Mouse (Mus musculus) hindbrain, embryonic 10.5 days (tissue): Measurements from ENCODE around the gene Gramd1b. TPM values are rescaled to one million over a fixed set of nuclear protein-coding genes. Genes with fewer than 3 reads are reported as not detected.

Experiments
- DNase-seq: peaks from one replicate; pipeline ENCODE4 v3.0.0-alpha.2; 2017; ENCODE audit warnings: low spot score
- H3K27ac ChIP-seq: fragments of 300-500 bp; sonication (generic); 2 replicates; pipeline ENCODE4 v1.5.1; 2016; ENCODE audit warnings: mild to moderate bottlenecking, moderate library complexity
- H3K27me3 ChIP-seq: fragments of 300-500 bp; sonication (generic); 2 replicates; pipeline ENCODE4 v1.6.1; 2016; ENCODE audit warnings: mild to moderate bottlenecking; ENCODE audit not compliant: poor library complexity, insufficient read depth, severe bottlenecking
- H3K36me3 ChIP-seq: fragments of 300-500 bp; sonication (generic); 2 replicates; pipeline ENCODE4 v1.6.1; 2016; ENCODE audit warnings: mild to moderate bottlenecking, moderate library complexity
- H3K4me1 ChIP-seq: fragments of 300-500 bp; sonication (generic); replicated peaks from 2 replicates; pipeline ENCODE4 v1.6.1; 2016; ENCODE audit warnings: mild to moderate bottlenecking
- H3K4me3 ChIP-seq: fragments of 300-500 bp; sonication (generic); 2 replicates; pipeline ENCODE4 v1.5.1; 2016; ENCODE audit warnings: mild to moderate bottlenecking, moderate library complexity
- H3K9me3 ChIP-seq: fragments of 300-500 bp; sonication (generic); 2 replicates; pipeline ENCODE4 v1.6.1; 2016; ENCODE audit warnings: mild to moderate bottlenecking, moderate library complexity
- WGBS: fragments of 180-500 bp; shearing (Covaris S2); methylation state at CpG from one replicate; pipeline ENCODE4 v1.1.7; 2016; 5-methylcytosine and 5-hydroxymethylcytosine counted together
- polyA plus RNA-seq: library from polyadenylated mRNA; unstranded; fragments of >200 nt; fragmentation: Nextera tagmentation; extraction: Ambion mirVana; gene quantifications from 2 replicates; pipeline ENCODE4 v1.2.1, GENCODE M21; 2016

Gene Gramd1b
- polyA plus RNA-seq, 1 experiment from 2014 or later, result 4.6 TPM

DNA sequence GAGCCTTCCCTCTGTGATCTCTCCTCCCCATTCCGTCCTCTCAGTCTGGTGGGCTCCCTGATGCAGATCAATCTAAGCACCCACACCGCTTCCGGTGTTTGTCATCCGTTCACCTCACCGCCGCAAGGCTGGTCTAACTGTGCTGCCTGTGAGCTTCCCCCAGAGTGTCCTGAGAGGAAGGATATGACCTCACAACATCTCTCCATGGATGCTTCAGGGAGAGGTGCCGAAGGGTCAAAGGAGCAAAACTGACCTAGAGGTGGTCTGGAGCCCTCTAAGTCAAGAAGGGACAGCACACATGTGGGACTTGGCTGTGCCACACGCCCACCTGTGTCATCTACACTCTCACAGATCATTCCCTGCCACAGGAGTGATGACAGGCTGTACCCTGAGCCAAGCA, 228.8 kb downstream of the Gramd1b start:
- Histone ChIP-seq H3K27ac (no peak overlapping the region), H3K4me3 (no peak overlapping the region), H3K27me3 (no peaks in the 10 kb centered on the region), H3K4me1 (no peaks in the 10 kb centered on the region), H3K9me3 (no peaks in the 10 kb centered on the region), H3K36me3 (peaks cover 82% of the 10 kb centered on the region)
- no peak for DNase-seq
- WGBS, result 94% methylated on average over 8 of the region's 8 CpGs

DNA sequence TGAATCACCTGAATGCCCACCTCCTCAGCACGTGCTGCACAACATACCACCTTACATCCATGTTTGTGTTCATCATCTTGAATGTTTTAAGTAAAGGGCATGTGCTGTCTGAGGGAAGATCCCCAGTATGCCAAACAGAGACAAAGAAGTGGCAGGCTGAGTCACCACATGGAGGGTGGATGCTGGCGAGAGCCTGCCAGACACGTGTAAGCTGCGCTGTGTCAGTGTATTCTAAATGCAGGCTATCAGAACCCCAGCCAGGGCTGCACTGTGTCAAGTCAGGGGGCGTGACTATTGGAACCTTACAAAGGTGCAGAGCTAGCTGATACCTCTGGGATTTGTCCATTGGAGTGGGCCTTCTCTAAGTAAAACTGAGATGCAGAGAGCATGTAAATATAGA, 229.7 kb downstream of the Gramd1b start:
- H3K9me3 ChIP-seq, result no peaks in the 10 kb centered on the region
- H3K4me3 ChIP-seq, result no peak overlapping the region
- H3K4me1 ChIP-seq, result no peaks in the 10 kb centered on the region
- no peaks in the 10 kb centered on the region for H3K27me3 ChIP-seq
- WGBS, result 90% methylated on average over 5 of the region's 5 CpGs
- no peak for DNase-seq
- no peak overlapping the region for H3K27ac ChIP-seq
- peaks cover 81% of the 10 kb centered on the region for H3K36me3 ChIP-seq

DNA sequence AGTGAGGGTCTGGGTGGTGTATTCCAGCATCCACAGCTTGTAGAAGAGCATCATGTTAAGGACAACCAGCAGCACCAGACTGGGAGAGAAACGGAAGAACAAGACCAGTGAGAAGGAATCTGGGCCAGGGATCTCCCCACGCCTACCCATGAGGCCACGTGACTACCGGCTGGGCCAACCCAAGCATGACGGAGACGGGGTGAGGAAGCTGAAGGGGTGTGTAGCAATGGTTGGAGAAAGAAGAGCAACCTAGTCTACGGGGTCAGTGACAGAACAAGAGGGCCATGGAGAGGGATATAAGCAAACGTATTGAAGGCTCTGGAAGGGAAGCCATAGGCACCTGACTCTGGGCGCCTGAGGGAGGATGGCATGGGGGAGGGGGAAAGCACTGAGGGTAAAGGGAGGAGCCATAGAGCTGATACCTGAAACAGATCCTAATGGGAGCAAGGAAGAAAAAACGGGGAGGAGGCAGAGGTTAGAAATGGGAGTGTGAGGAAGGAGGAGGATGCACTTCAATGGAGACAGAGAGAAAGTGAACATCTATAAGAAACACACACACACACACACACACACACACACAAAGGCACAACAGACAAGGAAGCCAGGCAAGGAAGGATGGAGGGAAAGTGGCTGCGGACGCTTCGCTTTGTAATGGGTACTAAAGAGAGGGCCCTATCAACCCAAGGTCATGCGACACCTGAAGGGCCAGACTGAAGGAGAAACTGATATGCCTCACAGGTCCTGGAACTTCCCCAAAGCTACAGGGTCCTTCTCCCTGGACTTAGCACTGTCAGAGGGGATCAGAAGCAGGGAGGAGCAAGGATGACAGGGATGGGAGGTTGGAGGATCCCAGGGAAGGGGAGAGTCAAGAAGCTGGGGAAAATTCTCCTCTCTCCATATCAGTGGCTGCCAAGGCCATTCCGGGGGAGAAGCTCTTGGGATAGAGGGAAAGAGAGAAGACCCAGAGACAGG, 230.9 kb downstream of the Gramd1b start:
- no peaks in the 10 kb centered on the region for H3K27me3 ChIP-seq
- H3K27ac ChIP-seq, result no peak overlapping the region
- 86% methylated on average over 15 of the region's 15 CpGs for WGBS

DNA sequence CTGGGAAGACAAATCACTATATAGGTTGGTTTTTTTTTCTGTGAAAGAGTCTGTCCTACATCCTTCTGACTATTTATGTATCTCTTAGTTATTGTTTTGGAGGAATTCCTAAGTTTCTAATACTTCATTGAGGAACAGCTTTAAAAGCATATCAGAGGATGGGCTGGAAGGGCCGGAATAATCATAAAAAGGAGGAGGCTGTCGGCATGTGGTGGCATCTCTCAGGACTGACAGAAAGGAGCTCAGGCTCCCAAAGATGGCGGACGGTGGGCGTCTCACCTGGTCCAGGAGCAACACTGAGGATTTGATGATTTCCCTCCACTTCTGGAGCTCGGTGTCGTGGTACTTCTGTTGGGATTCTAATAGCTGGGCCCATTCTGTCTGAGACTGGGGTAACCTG, 231.9 kb downstream of the Gramd1b start:
- Histone ChIP-seq H3K27ac (no peak overlapping the region), H3K9me3 (no peaks in the 10 kb centered on the region), H3K27me3 (no peaks in the 10 kb centered on the region), H3K4me1 (no peaks in the 10 kb centered on the region), H3K36me3 (peaks cover 62% of the 10 kb centered on the region), H3K4me3 (no peak overlapping the region)
- DNase-seq, result no peak
- 95% methylated on average over 7 of the region's 7 CpGs for WGBS

More for the DNA sequence above, 230.9 kb downstream of the Gramd1b start:
- Histone ChIP-seq H3K4me1 (no peaks in the 10 kb centered on the region), H3K36me3 (peaks cover 70% of the 10 kb centered on the region), H3K9me3 (no peaks in the 10 kb centered on the region), H3K4me3 (no peak overlapping the region)
- DNase-seq, result no peak

DNA sequence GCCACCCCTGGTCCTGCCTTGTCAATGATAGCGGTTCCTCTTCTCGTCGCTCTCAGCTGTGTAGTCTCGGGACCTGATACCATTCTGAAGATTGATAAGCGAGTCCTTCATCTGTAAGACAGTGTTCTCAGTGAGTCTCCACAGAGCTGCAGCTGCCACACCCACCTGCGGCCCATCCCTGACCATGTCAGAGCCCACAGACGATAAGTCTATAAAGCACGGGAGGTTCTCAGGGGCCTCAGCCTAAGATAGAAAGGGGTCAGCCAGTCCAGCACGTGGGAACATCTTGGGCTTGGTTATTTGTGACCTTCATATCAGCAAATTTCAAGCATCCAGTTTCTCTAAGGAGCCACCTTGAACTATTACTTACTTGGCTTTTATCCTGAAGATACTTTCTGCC, 233.2 kb downstream of the Gramd1b start:
- Histone ChIP-seq H3K27ac (no peak overlapping the region), H3K27me3 (no peaks in the 10 kb centered on the region), H3K36me3 (peaks cover 61% of the 10 kb centered on the region), H3K9me3 (no peaks in the 10 kb centered on the region), H3K4me3 (no peak overlapping the region), H3K4me1 (no peaks in the 10 kb centered on the region)
- DNase-seq, result no peak
- WGBS, result 94% methylated on average over 9 of the region's 9 CpGs

DNA sequence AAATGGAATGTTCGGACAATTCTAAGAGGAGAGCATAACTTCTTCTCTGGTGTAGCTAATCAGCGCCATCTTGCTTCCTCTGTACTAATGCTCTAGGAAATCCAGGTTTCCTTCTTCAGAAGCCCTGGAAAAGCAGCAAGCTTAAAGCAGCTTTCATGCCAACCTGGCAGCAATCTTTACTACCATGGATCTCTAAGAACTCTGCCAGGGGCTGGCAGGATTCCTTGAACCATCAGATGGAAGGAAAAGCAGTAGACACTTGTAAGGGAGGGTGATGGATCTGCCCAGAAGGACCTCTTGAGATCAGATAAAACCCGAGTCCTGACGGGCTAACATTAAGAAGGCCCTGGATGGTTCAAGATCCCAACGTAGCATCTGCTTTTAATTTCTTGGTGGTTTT, 234.9 kb downstream of the Gramd1b start:
- WGBS, result 92% methylated on average over 5 of the region's 5 CpGs
- Histone ChIP-seq H3K27ac (no peak overlapping the region), H3K4me3 (no peak overlapping the region), H3K36me3 (peaks cover 50% of the 10 kb centered on the region), H3K27me3 (no peaks in the 10 kb centered on the region), H3K9me3 (no peaks in the 10 kb centered on the region), H3K4me1 (no peaks in the 10 kb centered on the region)
- DNase-seq, result no peak

DNA sequence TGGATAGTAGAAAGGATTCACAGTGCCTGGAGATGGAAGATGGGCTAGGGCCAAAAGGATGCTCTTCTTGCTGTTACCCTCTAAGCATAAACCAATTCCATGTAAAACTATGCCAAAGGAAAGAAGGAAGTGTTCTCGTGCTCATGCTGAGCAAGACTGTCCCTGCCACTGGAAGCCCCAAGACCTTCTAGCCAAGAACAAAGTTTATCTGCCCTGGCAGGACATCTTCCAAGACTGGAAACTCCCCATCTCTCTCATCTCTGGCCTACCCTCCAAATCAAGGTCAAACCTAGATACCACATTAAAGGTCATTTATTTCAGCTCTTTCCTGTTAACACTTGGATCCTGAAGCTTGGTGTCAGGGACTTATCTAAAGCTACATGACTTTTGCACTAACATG, 236.3 kb downstream of the Gramd1b start:
- no peak for DNase-seq

DNA sequence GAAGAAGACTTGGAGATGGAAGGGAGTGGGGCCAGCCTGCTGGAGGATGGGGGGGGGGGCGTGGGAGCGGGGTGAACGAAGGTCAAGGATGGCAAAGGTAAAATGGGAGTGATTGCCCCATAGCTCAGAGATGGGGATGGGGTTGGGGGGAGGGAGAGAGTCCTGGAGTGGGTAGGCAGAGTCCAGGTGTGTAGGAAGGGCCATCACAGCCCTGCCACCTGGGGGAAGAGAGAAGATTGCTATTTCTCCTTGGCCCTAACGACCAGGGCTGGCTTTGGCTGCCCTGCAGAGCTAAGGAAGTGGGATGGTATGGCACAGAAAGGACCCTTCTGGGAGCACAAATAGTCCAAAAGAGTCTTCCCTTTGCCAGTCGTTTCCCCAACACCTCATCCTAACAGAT, 237.0 kb downstream of the Gramd1b start:
- no peaks in the 10 kb centered on the region for H3K9me3 ChIP-seq
- H3K4me1 ChIP-seq, result no peaks in the 10 kb centered on the region
- H3K36me3 ChIP-seq, result peaks cover 32% of the 10 kb centered on the region
- H3K4me3 ChIP-seq, result no peak overlapping the region
- no peak overlapping the region for H3K27ac ChIP-seq
- WGBS, result 88% methylated on average over 5 of the region's 5 CpGs
- H3K27me3 ChIP-seq, result no peaks in the 10 kb centered on the region
- DNase-seq, result no peak

More for the DNA sequence above, 236.3 kb downstream of the Gramd1b start:
- Histone ChIP-seq H3K4me3 (no peak overlapping the region), H3K36me3 (peaks cover 39% of the 10 kb centered on the region), H3K27ac (no peak overlapping the region), H3K27me3 (no peaks in the 10 kb centered on the region), H3K9me3 (no peaks in the 10 kb centered on the region), H3K4me1 (no peaks in the 10 kb centered on the region)
- WGBS, result 92% methylated on average over 1 of the region's 1 CpGs

DNA sequence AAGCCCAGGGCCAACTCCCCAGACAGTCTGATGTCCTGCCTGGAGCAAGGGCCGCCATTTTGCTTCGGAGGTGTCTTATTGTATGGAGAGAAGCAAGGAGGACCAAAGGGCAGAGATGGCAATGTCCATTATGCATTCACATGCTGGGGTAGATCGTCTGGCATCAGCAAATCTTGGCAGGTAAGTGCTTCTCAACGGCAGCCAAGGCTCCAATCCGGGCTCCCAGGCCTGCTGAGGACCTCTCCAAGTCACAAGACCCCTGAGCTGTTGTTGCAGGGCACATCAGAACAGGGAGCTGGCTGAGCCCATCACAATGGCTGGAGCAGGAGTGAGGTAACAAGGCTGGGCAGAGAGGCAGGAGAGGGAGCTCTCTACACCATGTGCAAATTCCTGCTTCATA, 237.4 kb downstream of the Gramd1b start:
- no peak overlapping the region for H3K4me3 ChIP-seq
- peaks cover 27% of the 10 kb centered on the region for H3K36me3 ChIP-seq
- no peak overlapping the region for H3K27ac ChIP-seq
- WGBS, result 88% methylated on average over 5 of the region's 5 CpGs
- no peaks in the 10 kb centered on the region for H3K4me1 ChIP-seq
- no peak for DNase-seq
- H3K9me3 ChIP-seq, result no peaks in the 10 kb centered on the region
- H3K27me3 ChIP-seq, result no peaks in the 10 kb centered on the region

DNA sequence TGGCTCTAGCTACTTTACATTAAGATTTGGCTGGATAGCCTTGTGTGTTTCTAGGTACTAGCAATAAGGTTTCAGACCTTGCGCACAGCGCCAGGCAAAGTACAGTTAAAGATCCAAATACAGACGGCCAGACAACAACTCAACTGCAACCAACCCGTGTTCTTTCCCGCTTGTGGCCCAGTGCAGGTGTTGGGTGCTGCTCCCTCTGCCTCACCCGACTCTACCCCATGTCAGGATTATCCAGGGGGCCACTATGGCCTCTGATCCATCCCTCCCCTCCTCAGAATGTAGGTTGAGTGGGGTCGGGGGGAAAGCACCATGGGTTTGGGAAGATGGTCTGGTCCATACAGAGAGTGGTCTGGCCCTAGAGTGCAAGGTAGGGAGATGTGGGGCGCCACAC, 237.9 kb downstream of the Gramd1b start:
- H3K4me1 ChIP-seq, result no peaks in the 10 kb centered on the region
- H3K9me3 ChIP-seq, result no peaks in the 10 kb centered on the region
- no peak for DNase-seq
- H3K36me3 ChIP-seq, result peaks cover 23% of the 10 kb centered on the region
- H3K27ac ChIP-seq, result no peak overlapping the region
- H3K27me3 ChIP-seq, result no peaks in the 10 kb centered on the region
- 95% methylated on average over 8 of the region's 8 CpGs for WGBS
- no peak overlapping the region for H3K4me3 ChIP-seq

DNA sequence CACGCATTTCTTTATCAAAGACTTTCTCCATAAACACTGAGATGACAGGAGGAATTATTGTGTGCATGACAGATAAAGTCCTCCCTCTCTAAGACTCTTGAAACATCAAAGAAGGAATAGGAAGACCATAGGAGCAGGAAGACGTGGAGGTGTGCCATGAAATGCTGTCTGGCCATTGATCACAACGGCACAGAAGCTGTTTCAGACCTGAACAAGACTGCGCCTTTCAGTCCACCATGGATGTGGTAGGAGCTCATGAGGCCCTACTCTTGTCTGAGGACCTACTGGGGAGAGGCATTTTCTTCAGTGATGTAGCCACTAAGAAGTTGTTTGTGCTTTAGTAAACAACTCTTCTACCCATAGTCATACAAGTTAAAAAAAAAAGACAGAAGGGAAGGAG, 238.7 kb downstream of the Gramd1b start:
- WGBS, result 92% methylated on average over 4 of the region's 4 CpGs
- Histone ChIP-seq H3K9me3 (no peaks in the 10 kb centered on the region), H3K36me3 (peaks cover 22% of the 10 kb centered on the region), H3K27me3 (no peaks in the 10 kb centered on the region), H3K4me3 (no peak overlapping the region), H3K27ac (no peak overlapping the region), H3K4me1 (no peaks in the 10 kb centered on the region)
- DNase-seq, result no peak

DNA sequence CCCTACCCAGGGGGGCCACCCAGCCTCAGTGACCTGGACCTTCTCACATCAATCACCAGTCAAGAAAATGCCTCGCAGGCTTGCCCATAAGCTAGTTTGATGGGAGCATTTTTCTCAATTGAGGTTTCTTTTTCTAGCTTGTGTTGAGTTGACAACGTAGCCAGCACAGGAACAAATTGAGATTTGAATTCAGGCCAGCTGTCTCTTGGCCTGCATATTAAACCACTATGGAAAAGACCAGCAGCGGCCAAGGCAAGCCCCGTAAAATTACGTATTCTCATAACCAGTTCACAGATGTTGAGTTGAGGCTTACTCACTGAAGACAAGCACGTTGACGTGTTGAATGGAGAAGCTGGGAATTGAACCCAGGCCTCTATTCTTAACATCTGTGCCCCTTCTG, 248.2 kb downstream of the Gramd1b start:
- no peak for DNase-seq
- Histone ChIP-seq H3K36me3 (no peaks in the 10 kb centered on the region), H3K27me3 (no peaks in the 10 kb centered on the region), H3K27ac (no peak overlapping the region), H3K9me3 (no peaks in the 10 kb centered on the region), H3K4me3 (no peak overlapping the region), H3K4me1 (no peaks in the 10 kb centered on the region)
- WGBS, result 93% methylated on average over 7 of the region's 7 CpGs

DNA sequence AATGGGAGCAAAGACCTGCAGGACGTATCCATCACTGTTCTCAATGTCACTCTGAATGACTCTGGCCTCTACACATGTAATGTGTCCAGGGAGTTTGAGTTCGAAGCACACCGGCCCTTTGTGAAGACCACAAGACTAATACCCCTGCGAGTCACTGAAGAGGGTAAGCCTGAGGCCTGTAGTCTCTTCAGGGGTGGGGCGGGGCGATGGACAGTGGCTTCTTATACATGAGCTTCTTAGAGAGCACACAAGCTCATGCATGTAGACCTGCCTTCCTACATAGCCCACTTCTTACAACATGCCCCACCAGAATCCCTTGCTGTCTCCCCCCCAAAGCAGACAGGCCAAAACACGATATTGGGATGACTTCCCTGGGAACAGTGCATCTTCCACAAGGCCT, 251.7 kb downstream of the Gramd1b start:
- Histone ChIP-seq H3K36me3 (no peaks in the 10 kb centered on the region), H3K9me3 (no peaks in the 10 kb centered on the region), H3K27me3 (no peaks in the 10 kb centered on the region), H3K4me3 (no peak overlapping the region), H3K4me1 (no peaks in the 10 kb centered on the region), H3K27ac (no peak overlapping the region)
- WGBS, result 95% methylated on average over 7 of the region's 7 CpGs
- no peak for DNase-seq
